Mouse (Mus musculus): Measurements from ENCODE around the gene Zscan4d. TPM values are rescaled to one million over a fixed set of nuclear protein-coding genes. Genes with fewer than 3 reads are reported as not detected.
"Not testable (repeated sequence)": the region's sequence is repeated elsewhere in the genome, so short reads cannot be mapped to it uniquely, and the experiment has no call there.

Gene Zscan4d
- polyA plus RNA-seq (2017; shearing (Covaris generic)) = under 1 TPM in 1 of 3 experiments, not detected in 2; 0.33 TPM

- ATAC-seq = not testable (repeated sequence)
These were observed at the start of gene Zscan4d for GRCm38 (mm10) chr7:11166059-11166458. Gene Zscan4d (minus strand): TSS chr7:11166159.

DNA sequence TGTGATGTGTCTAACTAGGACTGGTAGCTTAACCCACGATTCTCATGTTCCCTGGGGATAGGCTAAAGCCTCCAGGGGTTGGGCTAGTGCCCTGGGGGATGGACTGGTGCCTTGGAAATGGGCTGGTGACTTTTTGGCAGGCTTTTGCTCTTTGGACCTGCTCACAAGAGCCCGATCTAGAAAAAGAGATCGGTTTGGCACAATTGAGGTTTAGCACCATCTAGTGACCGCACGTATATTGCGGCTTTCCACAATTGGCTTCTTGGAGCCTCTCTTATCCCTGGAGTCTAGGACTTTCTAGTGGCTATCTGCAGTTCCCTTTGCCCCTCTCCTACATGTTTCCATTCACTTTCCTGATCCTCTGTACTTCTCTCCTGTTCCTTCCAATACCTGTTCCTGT is 7.9 kb downstream of the Zscan4d start:
- ATAC-seq = not testable (repeated sequence)

Other genes with a start within 250 kb of the Zscan4d start
- not detected for gene Zscan4c, start 160.4 kb downstream of the Zscan4d start, polyA plus RNA-seq (2017; shearing (Covaris generic))
- not detected for gene Zscan4-ps1, start 96.5 kb downstream of the Zscan4d start, polyA plus RNA-seq (2017; shearing (Covaris generic))
- gene Zscan4e, start 144.5 kb upstream of the Zscan4d start, polyA plus RNA-seq (2017; shearing (Covaris generic)) = not detected
- gene Zscan4f, start 231.8 kb upstream of the Zscan4d start, polyA plus RNA-seq (2017; shearing (Covaris generic)) = not detected

Measured in inflammation-experienced regulatory T-cells, adult 6 months (primary cell).